Mouse (Mus musculus): Measurements from ENCODE around the gene Tepsin. TPM values are rescaled to one million over a fixed set of nuclear protein-coding genes. Genes with fewer than 3 reads are reported as not detected.

The Tepsin gene
- polyA plus RNA-seq, 2 experiments, result 4.2 to 11.0 TPM

DNA sequence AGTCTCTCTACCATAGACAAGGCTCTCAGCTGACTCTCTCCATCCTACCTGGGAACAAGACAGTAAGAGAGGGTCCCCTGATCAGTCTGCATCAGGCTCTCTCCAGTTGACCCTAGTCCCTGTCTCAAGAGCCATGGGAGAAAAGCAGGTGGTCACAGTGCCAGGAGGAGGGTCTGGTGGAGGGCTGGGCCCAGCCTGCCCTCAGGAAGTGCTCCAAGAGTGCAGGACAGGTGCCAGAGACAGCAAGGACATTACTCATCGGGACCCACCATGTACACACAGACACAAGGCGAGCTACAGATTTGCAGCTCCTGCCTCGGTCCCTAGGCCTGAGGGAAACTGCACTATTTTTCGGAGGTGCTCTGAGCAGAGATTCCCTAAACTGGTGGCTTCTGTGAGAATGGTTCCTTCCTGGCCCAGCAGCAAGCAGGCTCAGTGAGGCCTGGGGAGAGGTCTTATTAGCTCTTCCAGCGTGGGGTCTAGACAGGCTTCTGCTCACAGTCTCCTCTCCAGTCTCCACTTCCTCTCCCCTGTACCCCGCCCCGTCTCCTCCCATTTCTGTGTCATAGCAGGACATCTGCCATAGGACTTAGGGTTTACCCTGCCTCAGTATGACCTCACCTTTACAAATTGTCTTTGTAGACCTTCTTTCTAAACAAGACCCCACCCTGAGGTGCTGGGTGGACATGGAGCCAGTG lies 56.2 kb downstream of the Tepsin start:
- Histone ChIP-seq H3K4me3 (ENCODE audit: insufficient read depth in 1 of 2, low read depth in 2 of 2, low read length in 2 of 2) (no peak overlapping the region), H3K27me3 (ENCODE audit: control insufficient read depth, insufficient read depth, low read length) (peaks cover 18% of the 10 kb centered on the region), H3K9ac (replicated peaks) (no peak overlapping the region), H3K27ac (no peak overlapping the region), H3K4me2 (ENCODE audit: low read depth) (no peak overlapping the region), H3K36me3 (replicated peaks; ENCODE audit: control insufficient read depth, insufficient read depth, low read depth) (no peaks in the 10 kb centered on the region), H3K4me1 (replicated peaks; ENCODE audit: control insufficient read depth in 2 of 2, insufficient read depth in 2 of 2, low read length in 1 of 2) (no peaks in the 10 kb centered on the region), H3K9me3 (ENCODE audit: control insufficient read depth, low read length) (no peaks in the 10 kb centered on the region)
- no peak for TF ChIP-seq CTCF (IDR thresholded peaks at IDR 0.05; ENCODE audit: low read depth)
- no peak for TF ChIP-seq EP300 (IDR thresholded peaks at IDR 0.05; ENCODE audit: low read depth)
- ATAC-seq (ENCODE audit: insufficient read depth) (no peak), DNase-seq (ENCODE audit: low read depth in 3 of 3, low spot score in 3 of 3) (no peak)
- WGBS (ENCODE audit: insufficient replicate concordance), result 36% methylated on average over 7 of the region's 7 CpGs

DNA sequence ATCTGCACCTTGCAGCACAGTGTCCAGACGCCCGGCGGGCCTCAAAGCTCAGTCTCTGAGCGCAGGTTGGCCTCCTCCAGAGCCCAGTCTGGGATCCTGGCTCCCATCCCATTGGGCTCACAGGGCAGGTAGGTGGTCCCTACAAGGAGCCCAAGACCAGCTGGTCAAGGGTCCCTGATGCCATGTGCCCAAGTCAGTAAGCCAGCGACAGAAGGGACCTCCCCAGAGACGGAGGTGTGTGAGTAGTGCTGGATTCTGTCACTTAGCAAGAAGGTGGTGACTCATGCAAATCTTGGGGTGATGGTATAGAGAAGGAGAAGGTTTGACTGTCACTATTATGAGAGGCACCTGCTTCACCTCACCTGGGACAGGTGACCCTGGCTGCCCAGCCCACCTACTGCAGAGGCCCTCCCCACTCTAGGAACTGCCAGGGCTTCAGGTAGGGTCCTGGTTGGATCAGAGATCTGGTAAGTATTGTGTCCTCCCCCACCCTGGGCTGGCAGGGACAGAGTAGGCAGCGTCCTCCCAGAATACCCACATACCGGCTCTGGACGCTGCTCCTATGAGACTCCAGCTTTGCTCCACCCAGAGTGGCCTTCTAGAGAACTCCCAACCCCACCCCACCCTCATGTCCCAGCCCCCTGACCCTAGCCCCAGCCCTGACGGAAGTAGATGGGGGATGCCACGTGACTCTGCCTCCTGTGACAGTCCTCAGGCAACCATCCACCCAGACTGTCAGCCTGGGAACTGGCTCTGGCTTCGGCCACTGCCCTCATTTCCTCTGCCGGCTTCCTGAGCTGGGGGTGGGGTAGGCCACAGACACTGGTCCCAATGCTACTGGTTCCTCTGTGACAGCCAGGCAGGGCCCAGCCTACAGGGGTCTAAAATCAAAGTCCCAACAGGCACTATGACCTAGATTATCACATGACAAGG lies 57.1 kb downstream of the Tepsin start:
- Histone ChIP-seq H3K4me3 (ENCODE audit: insufficient read depth in 1 of 2, low read depth in 2 of 2, low read length in 2 of 2) (no peak overlapping the region), H3K27me3 (ENCODE audit: control insufficient read depth, insufficient read depth, low read length) (peaks cover 10% of the 10 kb centered on the region), H3K27ac (no peak overlapping the region), H3K4me1 (replicated peaks; ENCODE audit: control insufficient read depth in 2 of 2, insufficient read depth in 2 of 2, low read length in 1 of 2) (no peaks in the 10 kb centered on the region), H3K4me2 (ENCODE audit: low read depth) (peak overlapping the region; percentile 11; the same call in 1 of the 2 replicates), H3K9ac (replicated peaks) (no peak overlapping the region), H3K36me3 (replicated peaks; ENCODE audit: control insufficient read depth, insufficient read depth, low read depth) (no peaks in the 10 kb centered on the region), H3K9me3 (ENCODE audit: control insufficient read depth, low read length) (no peaks in the 10 kb centered on the region)
- DNase-seq (ENCODE audit: low read depth in 3 of 3, low spot score in 3 of 3) (peak in 1 of 3 experiments; percentile 25), ATAC-seq (ENCODE audit: insufficient read depth) (peak; percentile 63)
- 34% methylated on average over 13 of the region's 13 CpGs for WGBS (ENCODE audit: insufficient replicate concordance)
- TF ChIP-seq EP300 (IDR thresholded peaks at IDR 0.05; ENCODE audit: low read depth) (no peak), CTCF (IDR thresholded peaks at IDR 0.05; ENCODE audit: low read depth) (no peak)

Small RNA genes within 50 kb of the gene (microRNA-seq; reads per million reads assigned to microRNA genes)
- gene Gm25948, result not detected

Other genes with a start within 250 kb of the Tepsin start
- gene Chmp6, start 185.3 kb downstream of the Tepsin start, polyA plus RNA-seq (2012; rRNA removed), result 13.5 and 15.2 TPM in 2 replicates
- 25.2 and 27.2 TPM in 2 replicates for gene Chmp6, start 185.3 kb downstream of the Tepsin start, polyA plus RNA-seq (2014; fragmentation: Nextera tagmentation; extraction: Ambion mirVana)
- gene Baiap2, start 156.0 kb downstream of the Tepsin start, polyA plus RNA-seq (2012; rRNA removed), result 5.6 and 6.3 TPM in 2 replicates
- gene Baiap2, start 156.0 kb downstream of the Tepsin start, polyA plus RNA-seq (2014; fragmentation: Nextera tagmentation; extraction: Ambion mirVana), result 4.2 and 4.8 TPM in 2 replicates
- gene Aatk, start 51.6 kb downstream of the Tepsin start, polyA plus RNA-seq (2012; rRNA removed), result 0.45 and 0.57 TPM in 2 replicates
- 0.13 and 0.27 TPM in 2 replicates for gene Aatk, start 51.6 kb downstream of the Tepsin start, polyA plus RNA-seq (2014; fragmentation: Nextera tagmentation; extraction: Ambion mirVana)
- gene Cep131, start 11.9 kb downstream of the Tepsin start, polyA plus RNA-seq (2012; rRNA removed), result 2.3 and 4.4 TPM in 2 replicates
- gene Cep131, start 11.9 kb downstream of the Tepsin start, polyA plus RNA-seq (2014; fragmentation: Nextera tagmentation; extraction: Ambion mirVana), result 2.4 and 2.7 TPM in 2 replicates
- 20.3 and 30.3 TPM in 2 replicates for gene Ndufaf8, start 197 bp upstream of the Tepsin start, polyA plus RNA-seq (2012; rRNA removed)
- 52.9 and 57.5 TPM in 2 replicates for gene Ndufaf8, start 197 bp upstream of the Tepsin start, polyA plus RNA-seq (2014; fragmentation: Nextera tagmentation; extraction: Ambion mirVana)
- 15.9 and 21.0 TPM in 2 replicates for gene Slc38a10, start 52.6 kb upstream of the Tepsin start, polyA plus RNA-seq (2012; rRNA removed)
- 21.8 and 23.3 TPM in 2 replicates for gene Slc38a10, start 52.6 kb upstream of the Tepsin start, polyA plus RNA-seq (2014; fragmentation: Nextera tagmentation; extraction: Ambion mirVana)
- 1.5 and 1.6 TPM in 2 replicates for gene Bahcc1, start 134.2 kb upstream of the Tepsin start, polyA plus RNA-seq (2012; rRNA removed)
- 0.75 and 1.2 TPM in 2 replicates for gene Bahcc1, start 134.2 kb upstream of the Tepsin start, polyA plus RNA-seq (2014; fragmentation: Nextera tagmentation; extraction: Ambion mirVana)
- gene Actg1, start 249.8 kb upstream of the Tepsin start, polyA plus RNA-seq (2012; rRNA removed), result 256 and 265 TPM in 2 replicates
- 451 and 544 TPM in 2 replicates for gene Actg1, start 249.8 kb upstream of the Tepsin start, polyA plus RNA-seq (2014; fragmentation: Nextera tagmentation; extraction: Ambion mirVana)

All from liver, embryonic 14.5 days (tissue).